Mouse (Mus musculus): ENCODE data around the gene Rabggta.

- TF ChIP-seq POLR2A (IDR thresholded peaks at IDR 0.05; ENCODE audit: control insufficient read depth, low read depth, low read length) (no peak), CTCF (IDR thresholded peaks at IDR 0.05; ENCODE audit: control insufficient read depth, insufficient read depth, insufficient replicate concordance, low read depth, low read length) (no peak)
These were observed 43.6 kb upstream of the Rabggta start, which contains the start of gene Ltb4r1 for GRCm38 (mm10) chr14:55765696-55766095.
